Mouse (Mus musculus): ENCODE measurements around the gene Zfp69.
A peak's percentile ranks its signal among the peaks of the same experiment; 100 is the strongest.

The Zfp69 gene

GRCm38 (mm10) chr4:120885208-120886120 lies 66.0 kb downstream of the Zfp69 start:
- DNase-seq: no peak

DNA sequence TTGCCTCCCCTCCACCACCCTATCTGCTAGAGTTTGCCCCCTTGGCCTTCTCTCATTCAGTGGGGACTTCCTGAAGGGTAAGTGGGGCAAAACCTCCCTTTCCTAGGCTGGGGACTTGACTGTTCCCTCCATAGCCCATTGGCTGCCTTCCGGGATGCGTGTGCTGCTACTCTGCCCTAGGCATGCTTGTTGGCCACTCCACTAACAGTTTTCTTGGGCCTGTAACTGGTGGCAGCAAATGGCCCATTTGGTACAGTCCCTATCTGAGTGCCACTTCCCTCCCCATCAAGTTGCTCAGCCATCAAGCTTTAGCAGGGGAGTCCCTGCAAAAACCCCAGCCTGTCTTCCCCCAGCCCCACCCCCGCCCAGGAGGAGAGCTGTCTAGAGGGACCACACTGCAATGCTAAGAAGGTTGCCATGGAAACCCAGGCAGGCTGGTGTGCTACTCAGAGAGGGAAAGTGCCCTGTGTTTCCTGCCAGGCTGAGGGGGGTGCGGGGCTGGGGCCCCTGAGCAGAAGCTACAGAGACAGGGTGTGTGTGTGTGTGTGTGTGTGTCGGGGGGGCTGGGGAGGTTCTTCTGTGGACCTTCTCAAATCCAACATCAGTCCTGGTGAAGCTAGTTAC lies 69.4 kb downstream of the Zfp69 start:
- DNase-seq: peak; percentile 68

DNA sequence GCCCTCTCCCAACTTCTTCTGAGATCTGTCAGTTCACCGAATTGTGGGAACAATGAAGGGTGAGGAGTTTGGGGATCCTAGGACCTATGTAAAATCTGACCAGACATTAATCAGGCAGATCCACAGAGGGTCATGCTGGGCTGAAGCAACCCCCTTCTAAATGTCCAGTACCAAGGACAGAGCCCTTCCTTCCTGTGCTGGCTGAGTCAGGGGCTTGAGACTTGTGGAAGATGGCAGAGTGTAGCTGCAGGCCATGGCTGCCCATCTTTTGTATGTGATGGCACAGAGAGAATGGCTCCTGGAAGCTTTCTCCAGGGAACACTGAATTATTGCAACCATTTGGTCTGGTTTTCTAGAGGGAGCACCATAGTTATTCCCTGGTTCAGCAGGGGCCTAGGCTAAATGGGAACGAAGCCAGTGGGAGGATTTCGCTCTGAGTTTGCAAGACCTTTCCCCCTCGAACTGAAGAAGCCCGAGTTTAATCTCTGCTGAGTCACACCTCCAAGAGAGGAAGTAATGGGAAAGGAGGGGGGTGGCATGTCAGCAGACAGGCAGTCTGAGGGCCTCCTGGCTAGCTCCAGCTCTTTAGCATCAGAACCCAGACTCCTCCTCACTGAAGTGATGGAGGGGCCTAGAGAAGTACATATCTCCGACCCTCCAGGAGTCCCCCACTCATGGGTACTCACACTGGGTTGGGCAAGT lies 70.6 kb downstream of the Zfp69 start:
- DNase-seq: no peak

All from thymus, postnatal 14 days (tissue).